Mouse (Mus musculus) effector memory CD4-positive, alpha-beta T cell, adult 7 months (primary cell): ENCODE measurements around the gene Mis12. TPM values are rescaled to one million over a fixed set of nuclear protein-coding genes. Genes with fewer than 3 reads are reported as not detected.

Experiments
- polyA plus RNA-seq: library from polyadenylated mRNA; unstranded; fragments of 100-300 nt; shearing (Covaris generic); gene quantifications from one replicate; pipeline ENCODE4 v1.2.1, GENCODE M21; 2017

Gene Mis12
- 32.5 TPM for polyA plus RNA-seq

DNA sequence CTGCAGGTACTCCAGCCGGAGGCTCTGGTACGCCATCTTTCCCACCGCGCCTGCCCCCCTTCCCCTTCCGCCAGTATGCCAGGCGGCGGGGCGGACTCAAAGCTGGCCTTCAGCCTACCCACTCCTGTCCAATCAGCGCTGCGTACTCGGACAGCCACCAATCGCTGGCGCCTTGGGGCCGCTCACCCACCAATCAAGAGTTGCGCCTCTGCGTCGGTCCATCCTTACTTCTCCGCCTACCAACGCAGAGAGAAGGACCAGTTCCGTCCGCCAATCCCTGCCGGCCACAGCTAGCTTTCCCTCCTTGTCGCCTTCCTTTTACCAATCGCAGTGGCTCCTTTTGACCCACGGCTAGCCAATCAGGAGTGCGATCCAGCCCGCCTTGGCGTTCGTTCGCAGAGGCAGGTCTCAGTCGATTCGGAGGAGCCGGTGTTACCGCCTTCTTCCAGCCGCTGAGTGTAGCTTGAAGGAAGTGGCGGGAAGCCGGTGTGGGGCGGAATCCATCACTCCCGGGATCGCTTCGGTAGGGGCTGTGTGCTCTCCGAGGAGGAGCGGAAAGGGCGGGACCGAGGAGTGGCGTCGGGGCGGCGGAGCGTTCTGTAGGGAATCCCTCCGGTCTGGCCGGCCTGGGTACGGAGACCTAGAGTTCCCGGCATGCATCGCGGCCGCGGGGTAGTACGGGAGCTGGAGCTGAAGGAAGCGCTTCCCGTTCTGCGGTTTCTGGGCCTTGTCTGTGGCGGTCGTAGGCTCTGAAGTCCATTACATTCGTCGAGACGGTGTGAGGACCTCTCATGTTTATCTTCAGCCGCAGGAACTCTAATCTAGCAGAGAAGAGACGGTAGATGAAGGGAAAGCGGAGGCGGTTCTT, at the start of gene Mis12, which contains the start of gene Derl2:
Gene Mis12 (plus strand): TSS at position 411 of the 868 bp plus-strand sequence.
Gene Derl2 (minus strand): TSS at position 641 of the 868 bp plus-strand sequence.

DNA sequence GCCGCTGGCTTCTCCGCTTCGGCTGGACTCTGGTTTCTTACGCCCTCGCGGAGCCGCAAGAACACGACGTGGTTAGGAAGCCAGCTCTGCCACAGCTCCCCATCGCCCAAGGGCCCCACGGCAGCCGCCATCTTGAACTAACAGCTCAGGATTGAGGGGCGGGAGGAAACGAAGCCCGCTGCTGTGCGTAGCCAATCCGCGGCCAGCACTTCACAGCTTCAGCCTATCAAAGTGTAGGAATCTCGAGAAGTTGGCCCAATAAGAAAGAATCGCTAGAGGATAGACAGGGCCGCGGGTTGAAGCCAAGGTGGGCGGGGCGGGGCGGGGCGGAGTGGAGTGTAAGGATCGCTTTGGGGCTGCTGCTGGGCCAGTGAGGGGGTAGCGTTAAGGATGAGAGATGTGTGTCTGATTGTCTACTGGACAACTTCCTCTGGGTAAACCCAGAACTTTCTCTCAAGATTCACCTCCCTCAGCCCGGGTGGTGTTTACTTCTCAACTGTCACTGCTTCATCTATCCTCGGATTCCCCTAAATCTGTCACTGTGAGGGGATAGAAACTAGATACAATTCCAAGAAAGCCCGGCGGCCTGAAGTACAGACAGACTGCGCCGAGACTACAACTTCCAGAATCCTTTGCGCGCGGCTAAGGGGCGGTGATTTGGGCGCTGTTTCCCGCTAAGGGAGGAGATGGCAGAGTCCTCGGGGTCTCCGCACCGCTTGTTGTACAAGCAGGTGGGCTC, 49.4 kb upstream of the Mis12 start, which contains the start of the genes Nup88 and Rpain:
Gene Nup88 (minus strand): TSS at position 153 of the 739 bp plus-strand sequence.
Gene Rpain (plus strand): TSS at position 393 of the 739 bp plus-strand sequence.

DNA sequence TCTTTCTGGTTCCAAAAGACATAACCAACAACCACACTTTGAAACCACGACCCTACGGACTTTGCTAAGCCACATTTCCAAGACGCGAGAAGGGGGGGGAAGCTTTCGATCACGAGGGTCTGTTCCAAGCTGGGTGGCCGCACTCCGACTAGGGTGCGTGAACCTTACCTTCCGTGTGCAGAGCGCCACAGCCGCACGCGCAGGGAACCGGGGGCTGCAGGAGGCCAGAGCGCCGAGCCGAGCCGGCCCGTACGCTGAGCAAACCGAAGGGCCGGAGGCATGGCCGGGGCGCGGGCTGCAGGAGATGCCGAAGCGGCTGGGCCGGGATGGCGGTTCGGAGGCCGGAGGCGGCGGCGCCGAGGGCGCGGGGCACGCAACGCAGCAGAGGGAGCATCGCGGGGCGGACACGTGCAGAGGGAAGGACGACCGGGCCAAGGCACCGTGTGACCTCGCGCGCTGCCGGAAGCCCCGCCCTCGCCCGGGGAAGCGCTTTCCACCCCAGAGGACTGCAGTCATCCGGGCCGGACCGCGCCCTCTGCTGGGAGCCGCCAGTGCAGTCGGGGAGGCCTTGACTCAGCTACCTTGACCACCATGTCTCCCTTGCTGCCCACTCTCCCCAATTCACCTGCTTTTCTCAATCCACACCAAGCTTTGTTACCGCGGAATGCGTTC, 36.7 kb upstream of the Mis12 start, which contains the start of gene C1qbp:
Gene C1qbp (minus strand): TSS at position 470 of the 672 bp plus-strand sequence.

DNA sequence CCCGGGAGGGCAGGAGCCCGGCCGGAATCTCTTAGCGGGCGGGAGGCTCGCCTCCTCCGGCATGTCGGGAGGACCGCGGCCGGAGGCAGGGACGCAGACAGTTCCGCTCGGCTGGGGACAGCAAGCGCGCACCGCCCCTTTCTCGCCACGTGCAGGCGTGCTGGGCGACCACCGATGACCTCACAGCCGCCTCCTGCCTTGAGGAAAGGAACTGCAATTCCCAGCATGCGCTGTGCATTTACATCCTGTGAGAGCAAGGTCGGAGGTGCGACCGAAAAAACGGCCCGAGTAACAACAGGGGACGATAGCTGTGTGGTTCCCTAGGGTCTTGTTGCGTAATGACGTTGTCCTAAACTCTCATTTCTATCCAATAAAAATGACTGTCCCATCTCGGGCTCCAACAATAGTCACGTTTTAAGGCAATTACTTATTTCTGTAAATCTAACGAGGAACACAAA, 15.1 kb upstream of the Mis12 start, which contains the start of gene Dhx33:
Gene Dhx33 (minus strand): TSS at position 122 of the 458 bp plus-strand sequence.

DNA sequence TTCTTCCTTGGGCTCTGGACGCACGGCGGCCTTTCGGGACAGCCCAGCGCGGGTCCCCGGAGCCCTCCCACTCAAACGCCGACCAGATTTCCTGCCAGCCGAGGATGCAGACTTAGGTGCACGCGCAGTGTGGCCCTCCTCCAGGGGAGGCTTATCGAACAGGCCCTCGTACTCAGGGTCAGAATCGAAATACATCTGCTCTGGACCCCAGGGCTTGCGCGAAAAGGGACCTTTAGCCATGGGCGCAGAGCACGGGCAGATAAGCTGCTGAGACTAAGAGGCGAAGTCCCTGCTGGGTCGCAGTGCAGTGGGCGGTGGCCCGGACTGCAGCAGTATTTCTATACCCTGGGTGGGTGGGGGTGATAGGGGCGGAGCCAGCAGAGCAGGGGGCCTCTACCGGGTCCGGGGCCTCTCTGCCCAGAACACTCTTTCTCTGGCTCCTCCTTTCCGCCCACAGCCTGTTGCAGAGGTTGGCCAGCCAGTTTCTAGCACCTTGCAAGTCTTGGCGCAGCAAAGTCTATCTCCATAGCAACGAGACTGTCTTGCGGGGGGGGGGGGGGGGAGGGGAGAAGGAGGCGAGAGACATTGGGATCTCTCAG, 13.9 kb downstream of the Mis12 start, which contains the start of gene 6330403K07Rik:
Gene 6330403K07Rik (minus strand): TSS at position 351 of the 599 bp plus-strand sequence.

Other genes with a start within 250 kb of the Mis12 start
- gene Scimp, start 207.0 kb upstream of the Mis12 start, polyA plus RNA-seq, result not detected
- gene Rabep1, start 174.8 kb upstream of the Mis12 start, polyA plus RNA-seq, result 69.6 TPM
- gene Nup88, start 49.6 kb upstream of the Mis12 start, polyA plus RNA-seq, result 101 TPM
- gene Rpain, start 49.4 kb upstream of the Mis12 start, polyA plus RNA-seq, result 74.9 TPM
- gene C1qbp, start 36.6 kb upstream of the Mis12 start, polyA plus RNA-seq, result 70.7 TPM
- gene Dhx33, start 15.2 kb upstream of the Mis12 start, polyA plus RNA-seq, result 16.5 TPM
- gene Derl2, start 230 bp downstream of the Mis12 start, polyA plus RNA-seq, result 57.1 TPM
- 5.3 TPM for gene 6330403K07Rik, start 13.9 kb downstream of the Mis12 start, polyA plus RNA-seq
- gene Nlrp1a, start 125.1 kb downstream of the Mis12 start, polyA plus RNA-seq, result 0.10 TPM
- 0.76 TPM for gene Nlrp1b, start 211.1 kb downstream of the Mis12 start, polyA plus RNA-seq